Mouse (Mus musculus): ENCODE results near the gene Sh2b2.

The Sh2b2 gene

DNA sequence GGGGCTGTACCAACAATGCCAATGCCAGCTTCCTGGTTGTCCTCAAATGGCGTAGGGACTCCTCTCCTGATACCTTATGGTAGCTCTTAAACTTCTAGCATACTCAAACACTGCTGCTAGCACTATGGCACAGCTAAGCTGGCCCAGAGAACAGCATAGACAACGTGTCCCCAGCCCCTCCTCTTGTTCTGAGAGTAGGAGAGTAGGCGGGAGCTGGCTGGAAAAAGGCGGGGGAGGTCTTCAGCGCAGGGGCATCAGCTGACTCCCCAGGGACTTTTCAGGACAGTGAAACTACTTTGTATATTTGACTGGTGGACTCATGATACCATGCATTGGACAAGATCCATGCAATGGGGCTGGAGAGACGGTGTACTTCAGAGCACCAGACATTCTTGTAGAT lies 64.3 kb downstream of the Sh2b2 start:
- no peak for DNase-seq (ENCODE audit: low spot score in 2 of 2)

DNA sequence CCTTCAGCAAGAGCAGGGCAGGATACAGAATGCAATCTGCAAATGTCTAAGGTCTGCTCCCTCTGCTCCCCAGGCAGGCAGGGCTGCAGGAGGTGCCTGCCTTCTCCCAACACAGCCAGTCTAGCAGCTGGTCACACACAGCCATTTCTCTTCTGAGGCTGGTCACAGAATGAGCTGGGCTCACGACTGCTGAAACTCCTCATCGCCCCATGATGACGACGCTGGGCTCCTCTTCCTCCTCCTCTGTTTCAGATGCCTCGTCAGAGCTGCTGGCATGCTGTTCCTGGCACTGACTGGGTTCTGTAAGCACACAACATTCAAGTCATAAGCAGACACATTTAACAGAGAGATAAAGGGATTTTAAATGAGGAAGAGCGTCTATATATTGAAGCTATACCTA lies 65.2 kb downstream of the Sh2b2 start:
- no peak for DNase-seq (ENCODE audit: low spot score in 2 of 2)

DNA sequence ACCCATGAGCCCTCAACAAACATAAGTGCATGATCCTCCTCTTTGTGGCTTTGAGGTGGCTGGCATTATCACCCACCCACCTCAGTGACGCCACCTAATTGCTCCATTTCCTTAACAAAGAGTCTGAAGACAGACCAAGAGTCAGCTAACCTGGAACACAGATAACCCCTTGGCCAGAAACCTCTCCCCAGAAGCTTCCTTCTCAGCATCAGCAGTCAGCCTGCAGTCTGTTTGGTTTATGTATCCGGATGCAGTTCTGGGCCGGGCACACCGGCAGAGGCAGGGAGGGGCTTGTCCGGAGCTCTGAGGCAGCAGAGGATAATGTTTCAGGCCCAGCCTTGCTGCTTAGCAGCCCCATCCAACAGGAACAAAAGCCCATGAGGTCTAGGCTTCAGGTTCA lies 66.8 kb downstream of the Sh2b2 start:
- no peak for DNase-seq (ENCODE audit: low spot score in 2 of 2)

DNA sequence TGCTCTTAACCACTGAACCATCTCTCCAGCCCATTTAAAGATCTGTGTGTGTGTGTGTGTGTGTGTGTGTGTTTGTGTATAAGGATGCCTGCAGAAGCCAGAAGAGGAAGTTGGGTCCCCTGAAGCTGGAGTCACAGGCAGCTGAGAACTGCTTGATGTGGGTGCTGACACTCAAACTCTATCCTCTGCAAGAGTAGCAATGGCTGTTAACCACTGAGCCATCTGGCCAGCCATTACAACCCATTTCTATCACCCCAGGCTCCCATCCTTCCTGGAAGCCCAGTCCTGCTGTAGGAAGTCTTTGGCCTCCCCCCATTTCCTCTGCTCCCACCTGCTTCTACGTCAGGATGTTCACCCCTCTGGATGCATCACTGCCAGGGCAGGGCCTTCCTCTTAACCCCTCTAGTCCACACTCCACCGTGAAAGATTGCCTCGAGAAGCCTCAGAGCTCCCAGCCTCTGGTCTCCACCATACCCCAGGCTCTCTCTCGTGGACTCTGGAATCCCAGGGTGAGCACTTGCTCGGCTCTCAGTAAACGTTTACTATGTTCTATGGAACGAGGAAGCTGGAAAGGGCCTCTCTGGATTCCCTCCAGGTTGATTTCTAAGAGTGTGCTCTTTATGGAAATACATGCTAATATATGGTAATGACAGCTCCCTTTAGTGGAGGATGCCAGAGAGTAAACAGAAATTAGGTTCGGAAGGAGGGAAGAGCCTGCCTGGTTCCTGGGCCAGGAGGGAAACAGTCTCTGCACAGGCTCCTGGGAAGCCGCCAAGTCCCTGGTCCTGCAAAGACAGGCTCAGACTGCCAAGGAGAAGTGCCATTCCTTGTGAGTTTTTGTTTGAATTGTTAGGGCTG lies 72.5 kb downstream of the Sh2b2 start:
- DNase-seq (ENCODE audit: low spot score in 2 of 2), result no peak

DNA sequence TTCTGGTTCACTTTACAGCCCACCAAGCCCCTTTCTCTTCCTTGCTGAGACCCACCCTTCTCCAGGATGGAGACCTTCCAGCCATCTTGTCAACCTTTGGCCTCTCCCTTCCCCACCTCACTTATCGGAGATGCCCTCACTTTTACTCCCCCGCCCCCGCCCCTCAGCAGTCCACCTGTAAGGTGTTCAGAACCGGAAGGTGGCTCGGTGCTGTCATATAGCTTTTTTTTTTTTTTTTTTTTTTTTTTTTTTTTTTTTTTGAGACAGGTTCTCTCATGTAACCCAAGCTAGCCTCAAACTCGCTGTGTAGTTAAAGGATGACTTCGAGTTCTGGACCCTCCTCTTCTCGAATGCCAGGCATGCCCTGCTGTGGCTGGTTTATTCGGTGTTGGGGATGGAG lies 73.4 kb downstream of the Sh2b2 start:
- DNase-seq (ENCODE audit: low spot score in 2 of 2), result no peak

DNA sequence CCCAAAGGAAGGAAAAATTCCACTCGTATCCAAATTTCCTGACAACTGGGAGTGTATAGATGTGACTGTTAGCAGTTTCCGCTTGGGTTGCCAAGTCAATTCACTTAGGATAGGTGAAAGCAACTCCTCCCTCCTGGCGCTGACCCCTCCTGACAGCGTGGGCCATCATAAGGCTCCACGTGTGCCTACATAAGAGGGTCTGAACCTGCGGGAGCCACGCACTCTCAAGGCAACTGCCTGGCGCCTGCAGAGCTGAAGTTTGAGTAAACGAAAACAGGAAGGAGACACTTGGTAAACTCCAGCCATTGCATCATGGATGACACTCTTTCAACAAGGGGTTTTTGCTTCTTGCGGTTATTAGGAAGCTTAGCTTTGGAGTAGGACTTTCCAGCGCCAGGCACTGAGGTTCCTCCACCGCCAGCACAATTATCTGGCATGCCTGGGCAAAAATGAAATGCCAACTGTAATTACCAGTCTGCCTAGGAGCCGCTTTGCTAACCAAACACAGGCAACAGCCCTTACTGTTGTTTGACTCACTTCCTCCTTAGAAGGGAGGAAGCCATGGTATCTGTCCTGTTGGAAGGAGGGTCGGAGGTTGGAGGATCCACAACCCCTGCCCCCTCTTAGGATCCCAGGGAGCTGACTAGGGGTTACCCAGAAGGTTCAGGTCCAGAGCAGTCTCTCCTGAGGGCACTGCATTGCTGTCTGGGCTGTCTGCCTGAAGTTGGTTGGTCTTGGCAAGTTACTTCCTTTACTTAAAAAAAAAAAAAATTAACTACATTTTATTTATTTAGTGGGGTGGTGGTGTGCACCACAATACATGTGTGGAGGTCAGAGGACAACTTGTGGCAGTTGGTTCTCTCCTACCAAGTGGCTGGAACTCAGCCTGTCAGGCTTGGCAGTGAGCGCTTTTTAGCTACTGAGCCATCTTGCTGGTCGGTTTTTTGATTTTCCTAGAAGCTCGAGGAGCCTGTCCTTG lies 74.7 kb downstream of the Sh2b2 start:
- no peak for DNase-seq (ENCODE audit: low spot score in 2 of 2)

DNA sequence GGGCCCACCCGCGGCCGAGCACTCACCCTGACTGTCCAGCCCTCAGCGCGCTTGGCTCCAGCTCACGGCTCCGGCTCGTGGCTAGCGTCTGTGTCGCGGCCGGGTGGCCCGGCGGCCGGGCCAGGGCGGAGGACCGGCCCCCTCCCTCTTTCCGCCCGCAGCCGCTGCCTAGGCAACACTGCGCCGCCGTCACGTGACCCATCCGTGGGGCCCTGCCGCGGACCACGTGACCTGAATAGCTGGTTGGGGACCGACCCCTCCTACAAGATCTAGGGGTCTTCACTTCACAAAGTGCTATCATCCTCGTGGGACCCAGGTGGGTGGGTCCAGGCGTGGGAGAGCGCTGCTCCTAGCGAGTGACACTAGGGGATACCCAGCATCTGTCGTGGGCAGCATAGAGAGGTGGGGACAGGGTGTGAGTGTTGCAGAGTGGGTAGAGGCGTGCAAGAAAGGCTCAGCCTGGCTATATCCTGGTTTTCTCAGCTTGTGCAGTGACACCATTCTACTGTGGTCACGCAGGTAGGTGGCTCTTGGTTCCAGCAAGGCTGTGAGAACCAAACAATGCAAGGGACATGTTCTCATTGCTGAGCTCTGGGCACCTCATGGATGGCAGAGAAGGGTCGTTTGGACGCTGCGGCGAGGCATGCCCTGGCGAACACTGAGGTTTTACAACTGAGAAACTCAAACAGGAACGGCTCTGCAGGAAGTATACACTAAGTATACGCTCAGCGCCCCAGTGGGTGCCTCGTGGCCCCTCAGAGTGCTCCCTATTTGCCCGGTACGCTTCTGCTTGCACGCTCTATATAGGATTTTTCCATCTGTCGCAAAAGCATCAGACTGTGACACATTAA lies 75.6 kb downstream of the Sh2b2 start, which contains the start of gene Orai2:
Gene Orai2, minus strand, starts transcription at position 202 of the 851 bp plus-strand sequence.
- peak; percentile 70 to 76 for DNase-seq (ENCODE audit: low spot score in 2 of 2)

DNA sequence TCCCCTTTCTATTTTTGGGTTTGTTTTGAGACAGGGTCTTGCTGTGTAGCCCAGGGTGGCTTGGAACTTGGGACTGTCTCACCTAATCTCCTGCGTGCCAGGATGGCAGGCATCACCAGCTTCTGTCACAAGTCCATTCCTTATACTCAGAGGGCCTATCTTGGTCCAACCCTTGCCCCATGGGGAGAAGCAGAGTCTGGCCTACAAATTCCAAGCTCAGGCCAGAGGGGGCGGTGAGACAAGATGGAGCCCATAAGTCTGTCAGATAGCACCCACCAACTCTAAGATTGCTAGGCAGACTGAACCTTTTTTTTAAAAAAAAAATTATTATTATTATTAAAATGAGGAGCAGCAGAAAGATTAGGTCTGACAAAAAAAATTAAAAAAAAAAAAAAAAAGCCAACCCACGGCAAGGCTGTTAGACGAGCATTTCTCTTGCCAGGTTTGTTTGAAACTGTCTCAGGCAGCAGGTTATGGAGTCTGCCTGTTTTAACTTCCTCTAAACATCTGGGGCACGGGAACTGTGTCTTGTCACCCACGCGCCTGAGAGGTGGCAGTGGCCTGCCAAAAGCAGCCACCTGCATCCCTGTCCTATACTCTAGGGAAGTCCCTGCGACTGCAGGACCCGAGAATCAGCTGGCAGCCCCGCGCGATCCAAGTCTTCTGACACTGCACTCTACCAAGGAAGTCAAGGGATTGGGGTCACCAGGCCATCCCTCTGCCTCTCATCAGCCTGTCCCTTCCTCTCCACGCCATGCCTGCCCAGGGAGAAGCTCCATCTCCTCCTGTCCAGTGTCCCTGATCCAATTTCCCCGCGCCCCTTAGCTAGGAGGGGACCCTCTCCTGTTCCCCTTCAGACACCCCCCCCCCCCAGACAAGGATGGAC lies 76.5 kb downstream of the Sh2b2 start:
- peak in 1 of 2 experiments; percentile 38 for DNase-seq (ENCODE audit: low spot score in 2 of 2)
